Mouse (Mus musculus): ENCODE results near the gene Rhof.

Rhof gene

DNA sequence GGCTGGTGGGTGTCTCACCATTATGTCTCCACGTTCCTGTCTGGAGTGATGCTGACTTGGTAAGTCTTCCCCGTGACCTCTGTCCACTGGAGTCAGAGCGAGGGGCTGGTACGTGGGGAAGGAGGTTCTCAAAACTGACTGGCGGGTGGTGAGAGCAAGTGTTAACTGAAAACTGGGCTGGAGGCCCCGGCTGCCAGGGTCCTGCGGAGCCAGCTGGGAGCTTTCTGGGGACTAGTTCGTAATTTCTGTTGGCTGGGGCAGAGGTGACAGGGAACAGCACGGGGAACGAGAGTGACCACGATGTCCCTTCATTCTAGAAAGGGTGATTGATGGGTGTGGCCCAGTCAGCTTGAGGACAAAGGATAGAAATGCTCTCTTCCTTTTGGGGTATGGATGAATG lies 18.4 kb downstream of the Rhof start:
- no peak for DNase-seq (ENCODE audit: low read depth, low spot score)

DNA sequence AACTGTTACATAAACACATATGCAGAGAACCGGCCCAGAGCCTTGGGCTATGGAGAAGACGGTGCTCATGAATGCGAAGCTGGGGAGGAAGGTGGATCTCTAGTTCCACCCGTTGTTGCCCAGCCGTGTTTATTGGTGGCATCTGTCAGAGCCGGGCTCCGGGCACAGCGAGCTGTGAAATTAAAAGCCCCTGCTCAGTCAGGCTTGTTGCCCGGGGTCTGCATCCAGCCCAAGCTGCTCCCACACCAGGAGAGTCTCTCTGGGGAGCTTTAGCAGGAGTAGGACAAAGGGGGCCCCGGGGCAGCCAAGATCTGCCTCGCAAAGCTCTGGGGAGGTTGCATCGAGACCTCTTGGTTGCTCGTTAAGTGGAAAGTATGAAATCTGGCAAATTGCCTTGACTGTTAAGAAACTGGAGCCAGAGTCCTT lies 22.2 kb downstream of the Rhof start:
- DNase-seq (ENCODE audit: low read depth, low spot score) = no peak

DNA sequence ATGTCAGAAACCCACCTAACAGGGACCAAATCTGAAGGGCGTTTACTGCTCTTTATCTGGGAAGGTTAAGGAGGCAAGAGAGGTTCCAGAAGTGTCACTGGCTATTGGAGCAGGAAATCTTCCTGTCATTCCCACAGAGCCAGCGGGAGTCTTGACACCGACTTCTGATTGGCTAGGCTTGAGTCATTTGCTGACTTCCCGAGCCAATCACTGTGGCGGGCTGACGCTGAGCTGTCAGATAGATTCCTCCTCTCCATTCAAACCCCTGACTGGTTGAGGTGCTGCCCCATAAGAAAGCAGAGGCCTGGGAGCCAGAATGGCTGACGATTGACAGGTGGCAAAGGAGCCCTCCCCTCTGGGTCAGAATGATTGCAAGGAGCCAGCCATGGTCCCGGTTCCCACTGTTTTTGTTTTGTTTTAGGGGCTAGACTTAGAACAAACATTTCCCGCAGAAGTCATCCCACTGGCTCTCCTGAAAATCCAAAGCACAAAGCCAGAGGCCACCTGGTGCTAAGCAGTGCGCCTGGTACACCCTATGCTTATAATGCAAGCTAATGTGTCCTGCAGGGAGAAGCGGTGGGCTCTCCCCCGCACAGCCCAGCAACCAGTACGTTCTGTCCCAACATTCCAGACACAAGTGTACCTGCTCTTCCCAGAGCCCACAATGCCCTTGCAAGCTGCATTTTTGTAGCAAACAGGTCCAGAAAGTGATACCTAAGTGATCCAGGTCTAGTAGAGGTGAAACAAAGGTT lies 22.9 kb downstream of the Rhof start:
- DNase-seq (ENCODE audit: low read depth, low spot score) = no peak

DNA sequence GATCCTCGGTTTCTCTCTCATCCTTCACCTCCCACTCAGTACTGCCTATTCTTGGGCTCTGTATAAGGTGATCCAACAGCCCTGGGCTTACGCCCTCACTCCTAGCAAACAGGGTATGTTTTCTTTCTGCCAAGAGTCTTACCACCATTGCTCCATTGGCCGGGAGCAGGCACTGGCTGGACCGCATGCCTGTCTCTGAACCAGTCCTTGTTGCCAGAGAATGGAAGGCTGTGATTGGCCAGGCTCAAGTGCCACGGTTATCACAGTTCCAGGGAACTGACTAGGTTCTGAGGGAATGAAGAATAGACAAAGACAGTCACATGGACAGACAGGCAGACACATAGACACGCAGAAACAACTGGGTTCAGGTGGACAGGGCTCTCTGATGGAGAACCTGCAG lies 27.7 kb downstream of the Rhof start:
- DNase-seq (ENCODE audit: low read depth, low spot score) = no peak

DNA sequence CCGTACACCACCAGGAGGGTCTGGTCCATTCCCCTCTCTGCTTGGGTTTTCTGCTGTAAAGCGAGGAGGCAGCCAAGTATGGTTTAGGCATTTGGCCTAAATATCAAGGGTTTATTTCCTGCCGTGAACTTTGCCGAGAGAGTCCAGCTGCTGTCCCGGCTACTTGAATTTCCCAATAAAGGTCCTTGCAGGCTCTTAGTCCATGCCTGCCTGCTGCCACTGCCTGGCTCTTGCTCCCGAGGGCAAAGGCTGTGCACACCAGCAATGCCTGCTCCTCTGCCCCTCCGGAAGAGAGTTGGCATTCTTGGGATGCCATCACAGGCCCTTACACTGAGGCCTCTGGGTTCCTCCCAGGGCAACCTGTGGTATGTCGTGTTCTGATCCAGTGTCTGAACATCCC lies 28.9 kb downstream of the Rhof start:
- DNase-seq (ENCODE audit: low read depth, low spot score) = no peak

DNA sequence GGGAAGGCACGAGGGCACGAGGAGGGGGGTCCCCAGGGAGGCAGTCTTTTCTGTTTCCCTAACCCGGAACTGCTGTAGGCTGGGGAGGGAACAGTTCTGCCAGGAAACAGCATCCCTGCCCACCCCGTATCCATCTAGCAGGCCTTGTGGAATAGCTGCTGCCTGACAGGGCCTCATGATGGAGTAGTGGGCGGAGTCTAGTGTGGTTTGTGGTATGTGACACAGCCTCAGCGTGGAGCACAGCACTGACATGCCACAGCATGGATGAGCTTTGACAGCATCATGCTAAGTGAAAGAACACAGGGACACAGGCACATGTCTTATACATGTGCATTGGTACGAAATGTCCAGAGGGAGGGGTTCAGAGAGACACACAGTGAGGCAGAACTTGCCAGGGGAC lies 30.1 kb downstream of the Rhof start:
- no peak for DNase-seq (ENCODE audit: low read depth, low spot score)

DNA sequence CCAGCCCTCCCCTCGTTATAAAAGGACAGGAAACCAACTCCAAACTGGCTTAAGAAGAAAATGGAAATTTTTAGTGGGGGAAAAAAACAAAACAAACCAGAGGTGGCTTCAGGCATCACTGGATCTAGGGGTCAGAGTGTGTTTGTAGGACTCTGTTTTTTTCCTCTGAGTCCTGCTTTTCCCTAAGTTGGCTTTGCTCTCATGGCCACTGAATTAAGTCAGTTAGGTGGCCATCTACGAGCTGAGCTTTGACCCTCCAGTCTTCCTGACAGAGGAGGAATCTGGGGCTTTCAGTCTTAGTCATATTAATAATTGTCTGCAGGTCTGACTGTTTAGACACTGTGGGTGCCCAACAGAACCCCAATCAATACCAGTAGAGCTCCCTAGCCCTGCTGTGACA lies 34.0 kb downstream of the Rhof start:
- DNase-seq (ENCODE audit: low read depth, low spot score) = no peak

DNA sequence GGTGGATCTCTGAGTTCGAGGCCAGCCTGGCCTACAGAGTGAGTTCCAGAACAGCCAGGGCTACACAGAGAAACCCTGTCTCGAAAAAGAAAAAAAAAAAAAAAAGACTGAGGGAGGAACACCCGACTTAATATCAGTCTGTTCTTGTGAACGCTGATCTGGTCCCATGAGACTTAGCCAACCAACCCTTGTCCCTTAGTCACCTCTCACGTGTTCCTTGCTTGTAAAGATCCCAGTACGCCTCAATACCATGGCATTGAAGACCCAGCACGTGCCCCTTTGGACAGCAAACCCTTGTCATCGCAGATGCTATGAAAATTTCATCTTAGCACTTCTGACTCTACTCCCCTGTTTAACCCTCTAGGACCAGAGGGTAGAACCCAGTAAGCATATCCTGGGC lies 36.2 kb downstream of the Rhof start:
- DNase-seq (ENCODE audit: low read depth, low spot score) = no peak

DNA sequence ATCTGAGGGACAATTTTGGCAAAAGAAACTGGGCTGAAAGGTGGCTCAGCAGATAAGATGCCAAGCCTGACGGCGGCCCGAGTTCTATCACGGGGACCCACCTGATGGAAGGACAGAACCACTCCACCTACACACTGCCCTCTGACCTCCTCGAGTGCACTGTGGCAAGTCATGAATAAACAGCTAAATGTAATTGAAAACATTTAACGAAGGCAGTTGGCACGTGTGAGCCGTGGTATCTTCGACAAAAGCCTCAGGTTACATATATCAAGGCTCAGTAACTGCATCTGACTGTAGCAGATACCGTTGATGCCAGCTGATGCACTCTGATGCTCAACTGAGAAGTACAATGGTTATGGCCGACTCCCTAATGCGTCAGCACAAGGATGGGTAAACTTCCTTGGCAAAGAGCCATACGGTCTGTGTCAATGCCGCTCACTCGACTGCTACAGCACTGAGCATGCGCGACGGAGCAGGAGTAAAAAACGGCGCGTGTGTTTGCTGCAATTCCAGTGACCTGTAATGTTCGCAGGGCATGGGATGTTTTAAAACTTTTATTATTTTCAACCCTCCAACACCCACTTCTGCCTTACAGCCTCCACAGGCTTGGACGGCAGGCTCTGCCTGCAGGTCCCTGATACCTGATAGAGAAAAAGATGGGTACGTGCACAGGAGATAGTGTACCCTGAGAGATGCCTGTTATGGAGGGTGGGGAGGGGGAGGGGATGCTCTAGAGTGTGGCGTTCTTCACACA lies 38.1 kb downstream of the Rhof start:
- DNase-seq (ENCODE audit: low read depth, low spot score) = no peak

DNA sequence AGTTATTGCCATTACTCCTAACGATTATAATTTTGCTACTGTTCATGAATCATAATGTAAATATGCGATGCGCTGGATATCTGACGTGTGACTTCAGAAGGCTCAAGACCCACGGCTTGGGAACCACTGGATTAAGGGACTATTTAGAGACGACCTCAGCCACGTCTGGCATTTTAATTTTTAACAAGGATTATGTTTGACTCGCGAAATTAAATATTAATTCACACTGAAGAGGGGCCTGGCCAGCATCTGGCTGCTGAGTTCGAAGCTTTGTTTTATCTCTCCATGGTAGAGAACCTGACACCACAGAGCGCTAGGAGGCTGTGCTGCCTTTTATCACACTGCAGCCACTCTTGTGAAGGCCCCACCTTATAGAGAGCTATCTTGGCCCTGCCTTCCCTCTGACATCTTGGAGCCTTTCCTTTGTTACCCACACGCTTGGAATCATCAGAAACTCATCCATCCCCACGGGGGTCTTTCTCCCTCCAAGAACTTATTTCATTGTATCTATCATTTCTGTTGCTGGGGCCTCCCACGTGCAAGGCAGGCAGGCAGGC lies 39.3 kb downstream of the Rhof start:
- DNase-seq (ENCODE audit: low read depth, low spot score) = no peak

DNA sequence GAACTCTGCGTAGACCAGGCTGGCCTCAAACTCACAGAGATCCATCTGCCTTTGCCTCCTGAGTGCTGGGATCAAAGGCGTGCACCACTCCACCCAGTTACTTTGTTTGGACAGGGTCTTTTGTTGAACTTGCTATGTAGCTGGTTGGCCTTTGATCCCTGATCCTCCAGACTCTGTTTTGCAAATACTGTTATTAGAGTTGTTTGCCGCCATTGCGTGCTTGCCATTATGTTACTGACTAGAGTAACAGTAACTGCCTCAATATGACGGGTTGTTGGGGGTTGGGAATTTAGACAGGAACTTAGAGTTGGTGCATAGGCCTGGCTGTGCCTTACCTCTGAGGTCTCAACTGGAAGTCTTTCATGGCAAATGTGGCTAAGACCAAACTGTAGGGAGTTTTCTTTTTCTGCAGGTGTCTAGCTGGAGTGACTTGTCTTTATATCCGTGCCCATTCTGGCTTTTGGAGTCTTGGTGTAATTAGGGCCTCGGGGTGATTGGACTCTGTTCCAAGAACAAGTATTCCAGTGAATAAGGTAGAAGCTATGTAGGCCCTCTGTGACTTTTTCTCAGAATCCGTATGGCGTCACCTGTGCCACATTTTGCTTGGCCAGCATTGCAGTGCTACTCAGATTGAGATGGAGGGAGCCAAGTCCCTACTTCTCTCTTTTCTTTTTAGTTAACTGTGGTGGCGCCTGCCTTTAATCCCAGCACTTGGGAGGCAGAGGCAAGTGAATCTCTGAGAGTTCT lies 41.8 kb downstream of the Rhof start:
- no peak for DNase-seq (ENCODE audit: low read depth, low spot score)

DNA sequence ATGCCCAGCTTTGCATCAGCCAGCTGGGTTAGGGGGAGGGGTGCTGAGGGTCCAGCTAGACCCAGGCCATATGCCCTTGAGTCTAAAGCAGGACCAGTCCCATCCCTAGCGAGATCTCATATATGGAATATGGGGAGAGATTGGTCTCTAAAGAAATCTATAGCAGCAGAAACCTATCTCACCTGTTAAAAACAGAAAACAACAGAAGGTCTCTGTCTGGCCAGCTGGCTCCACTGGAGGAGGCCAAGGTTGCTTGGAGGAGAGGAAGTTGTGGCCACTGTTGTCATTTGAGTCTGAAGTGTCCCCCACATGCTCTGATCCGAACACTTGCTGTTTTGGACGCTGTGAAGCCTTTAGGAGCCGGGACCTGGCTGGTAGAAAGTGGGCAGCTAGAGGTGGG lies 43.7 kb downstream of the Rhof start:
- no peak for DNase-seq (ENCODE audit: low read depth, low spot score)

DNA sequence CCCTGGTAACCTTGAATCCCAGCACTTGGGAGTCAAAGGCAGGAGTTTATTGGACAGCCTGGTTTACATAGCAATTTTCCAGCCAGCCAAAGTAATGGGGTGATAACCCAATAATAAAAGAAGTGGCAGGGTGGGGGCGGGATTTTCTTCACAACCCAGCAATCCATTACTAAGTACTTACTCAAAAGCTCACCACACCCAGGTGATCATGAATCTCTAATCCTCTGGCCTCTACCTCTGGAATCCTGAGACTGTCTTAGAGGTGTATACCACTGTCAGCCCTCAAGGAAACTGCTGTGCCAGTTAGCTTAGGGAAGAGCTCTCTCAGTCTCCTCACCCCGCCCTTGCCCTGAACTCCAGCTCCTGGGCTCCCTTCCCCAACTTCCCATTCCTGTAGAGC lies 46.0 kb downstream of the Rhof start:
- DNase-seq (ENCODE audit: low read depth, low spot score) = peak; percentile 45

DNA sequence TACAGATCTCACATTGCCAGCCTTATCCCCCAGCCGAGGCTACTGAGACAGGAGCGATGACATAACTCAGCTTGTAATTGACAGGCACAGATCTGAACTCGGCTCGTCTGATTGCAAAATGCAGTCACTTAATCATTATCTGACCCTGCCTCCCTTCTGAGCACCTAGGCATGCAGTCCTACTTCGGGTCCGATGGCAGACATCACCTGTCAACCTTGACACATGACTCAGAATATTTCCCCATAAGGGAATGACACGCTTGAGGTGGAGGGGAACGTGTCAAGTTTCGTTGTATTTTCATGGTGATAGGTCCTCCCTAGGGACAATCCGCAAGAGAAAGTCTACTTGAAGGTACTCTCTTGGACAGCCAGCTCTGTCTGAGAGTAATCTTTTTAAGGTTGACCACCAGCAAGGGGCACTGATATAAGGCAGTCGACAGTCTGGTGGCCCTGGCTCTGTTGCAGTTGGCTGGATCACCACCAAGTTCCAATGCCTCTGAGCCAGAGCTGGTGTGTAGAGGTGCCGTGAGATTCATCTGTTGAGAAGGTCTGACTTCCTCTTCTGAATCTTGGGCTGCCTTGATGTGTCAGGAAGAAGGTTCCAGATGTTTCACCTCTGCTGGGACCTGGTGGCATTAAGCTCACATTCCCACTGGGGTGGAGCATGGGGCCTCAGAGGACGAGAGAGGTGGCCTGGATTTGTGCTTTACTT lies 49.0 kb downstream of the Rhof start:
- no peak for DNase-seq (ENCODE audit: low read depth, low spot score)

DNA sequence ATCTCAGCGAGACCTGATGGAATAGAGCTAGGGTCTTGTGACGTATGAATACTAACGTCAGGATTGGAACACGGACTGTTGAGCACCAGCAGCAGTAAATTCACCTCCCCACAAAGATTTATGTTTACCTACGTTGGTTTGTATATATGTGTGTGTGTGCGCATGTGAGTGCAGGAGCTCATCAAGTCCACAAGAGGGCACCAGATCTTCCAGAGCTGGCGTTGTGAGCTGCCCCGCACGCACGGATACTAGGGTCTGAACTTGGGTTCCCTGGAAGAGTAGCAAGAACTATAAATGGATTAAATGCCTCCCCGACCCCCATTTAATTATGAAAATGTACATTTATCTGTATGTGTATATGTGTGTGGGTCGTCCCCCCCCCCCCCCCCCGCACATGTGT lies 52.0 kb downstream of the Rhof start:
- DNase-seq (ENCODE audit: low read depth, low spot score) = no peak

DNA sequence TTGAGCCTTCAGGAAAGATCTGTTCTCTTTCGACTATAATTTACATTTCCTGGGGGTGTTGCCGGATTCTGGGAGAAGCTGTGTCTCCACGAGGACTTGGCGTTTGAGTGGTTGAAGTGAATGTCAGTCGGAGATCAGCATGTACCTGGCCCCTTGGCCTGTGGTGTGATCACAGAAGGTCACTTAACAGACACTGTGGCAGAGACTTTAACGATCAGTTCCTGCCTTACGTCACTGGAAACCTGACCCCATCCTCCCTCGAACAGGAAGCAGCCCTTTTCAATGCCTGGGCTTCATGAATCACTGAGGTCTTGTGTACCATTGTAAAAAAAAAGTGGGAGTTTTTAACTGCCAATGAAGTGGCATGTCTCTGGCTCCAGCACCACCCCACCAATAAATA lies 52.5 kb downstream of the Rhof start:
- DNase-seq (ENCODE audit: low read depth, low spot score) = no peak

DNA sequence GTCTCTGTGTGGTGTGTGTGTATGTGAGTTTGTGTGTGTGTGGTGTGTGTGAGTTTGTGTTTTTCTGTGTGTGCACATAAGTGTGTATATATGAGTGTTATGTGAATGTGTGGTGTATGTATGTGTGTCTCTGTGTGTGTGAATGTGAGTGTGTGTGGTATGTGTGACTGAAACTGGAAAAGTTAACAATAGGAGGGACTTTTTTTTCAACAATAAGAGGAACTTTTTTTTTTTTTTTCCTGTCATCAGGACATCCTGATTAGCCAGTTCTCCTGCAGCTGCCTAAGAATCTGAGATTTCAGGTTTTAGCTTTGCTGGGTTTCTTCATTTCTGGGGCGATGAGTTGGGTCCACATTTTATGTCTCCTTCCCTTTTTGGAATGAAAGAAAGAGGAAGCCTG lies 52.9 kb downstream of the Rhof start:
- no peak for DNase-seq (ENCODE audit: low read depth, low spot score)

DNA sequence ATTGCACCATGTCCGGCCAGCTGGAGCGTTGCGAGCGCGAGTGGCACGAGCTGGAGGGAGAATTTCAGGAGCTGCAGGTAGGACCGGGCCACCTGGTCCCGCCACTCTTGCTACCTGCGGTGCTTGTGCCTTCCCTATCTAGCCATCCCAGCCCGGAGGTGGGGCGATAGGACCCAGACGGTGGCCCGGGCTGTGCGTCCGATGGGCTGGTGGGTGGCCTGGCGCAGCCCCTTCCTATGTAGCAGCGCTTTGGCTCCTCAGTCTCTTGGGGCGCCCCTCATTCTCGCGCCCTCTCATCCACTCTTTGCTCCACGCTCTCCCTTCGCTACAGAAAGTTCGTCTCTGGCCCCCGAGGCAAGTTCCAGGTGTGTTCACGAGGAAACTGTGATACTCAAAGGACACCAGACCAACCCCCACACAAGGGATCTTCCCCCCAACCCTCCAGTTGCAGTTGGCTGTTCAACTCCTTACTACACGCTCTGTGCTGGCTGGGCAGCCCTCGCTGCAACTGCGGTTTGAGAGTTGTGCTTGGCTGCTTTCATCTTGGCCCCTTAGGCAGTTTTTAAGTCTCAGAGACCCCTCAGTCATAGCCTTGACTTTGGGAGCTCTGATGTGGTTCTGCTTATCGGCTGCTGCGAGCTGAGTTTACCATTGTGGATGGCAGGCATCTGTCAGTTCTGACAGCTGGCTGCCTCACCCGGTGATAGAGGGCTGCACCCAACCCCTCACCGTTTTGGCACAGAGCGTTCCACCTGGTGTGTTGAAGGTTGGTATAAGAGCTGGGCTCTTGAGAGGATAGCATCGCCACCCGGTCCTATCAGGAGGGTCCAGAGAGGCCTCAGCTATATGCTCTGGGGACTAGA lies 55.8 kb downstream of the Rhof start:
- no peak for DNase-seq (ENCODE audit: low read depth, low spot score)

DNA sequence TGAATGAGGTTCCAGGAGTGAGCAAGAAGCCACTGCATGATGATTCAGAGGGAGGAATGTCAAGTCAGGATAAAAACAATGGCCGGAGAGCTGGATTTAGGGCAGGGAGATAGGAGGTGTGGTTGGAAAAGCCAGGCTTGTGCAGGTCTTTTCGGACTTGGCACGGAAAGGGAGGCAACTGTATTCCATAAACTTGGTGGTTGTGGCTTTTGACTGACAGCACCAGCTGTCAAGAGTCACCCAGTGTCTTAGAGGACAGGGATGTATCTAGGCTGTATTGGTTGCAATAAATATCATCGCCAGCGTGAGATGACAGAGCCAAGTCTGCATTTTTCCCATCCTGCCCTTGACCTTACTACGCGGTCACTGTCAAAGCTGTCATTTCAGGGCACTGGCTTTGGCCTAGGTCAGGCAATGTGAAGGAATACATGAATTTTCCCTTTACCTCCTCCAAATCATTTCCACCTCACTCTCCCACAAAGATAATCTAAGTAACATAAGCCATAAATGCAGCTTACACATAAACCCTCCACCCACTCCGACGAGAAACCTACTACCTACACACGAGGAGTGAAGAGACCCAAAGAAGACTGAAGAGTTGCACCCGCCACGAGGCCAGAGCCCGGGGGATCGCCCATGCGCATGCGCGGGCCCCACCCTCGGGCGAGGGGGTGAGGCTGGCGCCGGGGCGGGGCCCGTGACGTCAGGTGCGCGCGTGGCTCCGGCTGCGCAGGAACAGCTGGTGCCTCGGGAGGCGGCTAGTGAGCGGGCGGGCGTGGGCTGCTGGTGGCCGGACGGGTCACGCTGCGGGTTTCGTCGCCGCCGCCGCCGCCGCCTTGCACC lies 56.7 kb downstream of the Rhof start:
- peak; percentile 78 for DNase-seq (ENCODE audit: low read depth, low spot score)

DNA sequence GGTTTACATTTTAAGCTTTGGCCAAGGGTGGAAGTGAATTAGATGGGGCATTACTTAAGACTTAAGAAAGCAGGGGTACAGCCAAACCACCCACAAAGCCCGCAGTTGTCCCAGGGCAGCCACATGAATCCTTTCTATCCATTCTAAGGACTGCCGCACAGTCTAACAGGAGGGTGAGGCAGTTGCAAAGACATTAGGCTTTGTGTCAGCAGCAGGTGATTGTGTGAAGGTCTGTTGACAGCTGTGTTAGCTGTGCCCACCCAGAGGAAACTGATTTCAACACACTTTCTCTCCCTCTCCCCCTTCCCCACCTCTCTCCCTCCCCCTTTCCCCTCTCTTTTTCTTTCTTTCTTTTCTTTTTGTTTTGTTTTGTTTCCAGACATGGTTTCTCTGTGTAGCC lies 63.8 kb downstream of the Rhof start:
- no peak for DNase-seq (ENCODE audit: low read depth, low spot score)
